Mouse (Mus musculus): ENCODE results near the gene Pex5l. TPM values are rescaled to one million over a fixed set of nuclear protein-coding genes. Genes with fewer than 3 reads are reported as not detected.

The Pex5l gene
- total RNA-seq, 2 experiments from 2014 or later: 0.25 to 0.34 TPM

DNA sequence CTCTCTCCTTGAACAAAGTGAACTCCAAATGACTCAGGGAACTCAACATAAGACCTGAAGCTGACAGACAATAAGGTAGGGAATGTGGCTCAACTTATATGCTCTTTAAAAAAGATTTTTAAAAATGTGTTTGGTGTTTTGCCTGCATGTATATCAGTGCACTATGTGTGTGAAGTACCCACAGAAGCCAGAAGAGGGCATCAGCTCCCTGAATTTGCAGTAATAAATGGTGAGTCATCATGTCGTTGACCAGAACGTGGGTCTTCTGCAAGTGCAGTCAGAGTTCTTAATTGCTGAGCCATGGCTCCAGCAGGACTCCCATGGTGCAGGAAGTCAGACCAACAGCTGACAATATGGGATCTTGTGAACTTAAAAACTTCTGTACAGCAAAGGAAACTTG, 177.5 kb downstream of the Pex5l start:
- DNase-seq (ENCODE audit: low spot score): no peak
- intact Hi-C loops (cut with DNase I): no loop called here

DNA sequence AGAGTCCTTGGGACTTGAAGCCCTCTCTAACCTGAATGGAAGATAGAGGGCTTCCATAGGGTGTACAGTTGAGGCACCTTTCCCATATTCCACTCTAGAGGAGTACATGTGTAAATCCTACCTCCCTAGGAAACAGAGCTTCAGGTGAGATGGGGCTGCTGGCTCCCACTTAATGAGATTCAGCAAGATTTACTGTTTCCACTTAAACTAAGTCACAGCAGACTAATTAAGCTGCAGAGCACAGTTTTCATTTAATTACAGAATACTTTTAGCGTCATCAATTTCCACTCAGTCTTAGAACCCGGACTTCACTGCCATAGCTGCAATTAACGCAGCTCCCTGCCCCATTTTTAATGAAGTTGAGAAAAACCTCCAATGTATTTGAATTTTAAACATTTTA, 181.6 kb downstream of the Pex5l start:
- DNase-seq (ENCODE audit: low spot score): no peak
- intact Hi-C loops (cut with DNase I): no loop called here

DNA sequence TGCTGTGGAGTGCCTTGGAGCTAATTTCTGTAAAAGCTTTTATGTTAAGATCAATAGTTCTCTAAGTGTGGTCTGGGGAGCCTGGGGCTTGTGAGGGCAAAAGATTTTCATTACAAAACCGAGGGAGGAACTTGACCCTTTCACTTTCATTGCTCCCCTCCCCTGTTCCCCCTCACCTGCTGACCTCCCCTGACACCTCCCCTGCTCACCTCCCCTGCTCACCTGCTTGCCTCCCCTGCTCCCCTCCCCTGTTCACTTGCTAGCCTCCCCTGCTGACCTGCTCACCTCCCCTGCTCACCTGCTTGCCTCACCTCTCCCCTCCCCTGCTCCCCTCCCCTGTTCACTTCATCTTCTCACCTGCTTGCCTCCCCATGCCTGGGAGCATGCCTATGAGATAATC, 191.7 kb downstream of the Pex5l start:
- no peak for DNase-seq (ENCODE audit: low spot score)
- intact Hi-C loops (cut with DNase I): no loop called here

DNA sequence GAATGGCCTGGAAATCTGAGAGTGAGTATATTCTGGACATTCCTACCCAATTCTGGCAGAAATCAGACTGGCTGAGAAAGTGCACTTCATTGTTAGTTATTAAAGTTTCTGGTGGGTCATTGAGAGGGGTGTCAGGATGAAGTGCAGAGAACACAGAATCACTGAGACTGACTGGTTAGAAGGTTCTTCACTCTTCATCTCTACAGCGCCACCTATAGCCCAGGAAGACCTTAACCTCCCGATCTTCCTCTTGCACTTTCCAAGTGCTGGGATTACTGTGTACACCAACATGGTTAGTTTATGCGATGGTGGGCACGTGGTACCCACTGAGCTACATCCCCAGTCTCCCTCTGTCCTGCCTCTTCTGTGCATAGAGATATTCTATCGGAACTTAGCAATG, 195.6 kb downstream of the Pex5l start:
- intact Hi-C loops (cut with DNase I): no loop called here
- DNase-seq (ENCODE audit: low spot score): no peak

DNA sequence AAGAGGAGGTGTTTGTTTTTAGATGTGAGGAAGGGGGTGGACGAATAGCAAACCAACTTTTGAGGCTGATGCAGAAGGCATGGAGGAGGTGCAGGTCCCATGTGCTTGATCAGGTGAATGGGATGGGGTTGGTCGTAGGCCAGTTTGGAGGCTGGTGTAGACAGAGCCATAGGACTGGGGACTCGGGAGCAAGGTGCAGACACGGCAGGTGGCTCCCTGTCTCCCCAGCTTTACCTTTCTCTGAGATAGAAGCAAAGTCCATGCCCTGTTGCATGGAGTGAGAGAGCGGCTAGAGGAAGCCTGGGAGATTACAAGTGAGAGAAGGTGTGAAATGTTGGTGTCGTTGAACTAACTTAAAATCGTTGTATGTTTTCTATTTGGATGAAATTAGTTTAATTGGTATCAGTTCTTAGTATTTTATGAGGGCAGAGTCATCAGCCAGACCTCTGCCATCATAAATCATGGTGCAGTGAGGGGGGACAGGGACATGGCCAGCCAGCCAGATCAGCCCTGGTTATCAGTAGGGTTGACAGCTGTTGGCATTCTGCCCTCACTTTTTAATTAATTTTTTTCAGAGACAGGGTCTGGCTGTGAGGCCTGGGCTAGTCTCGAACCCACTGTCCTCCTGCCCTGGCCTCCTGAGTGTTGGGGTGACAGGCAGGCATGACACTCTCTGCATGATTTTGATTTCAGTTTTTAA, 203.1 kb downstream of the Pex5l start:
- DNase-seq (ENCODE audit: low spot score): no peak
- intact Hi-C loops (cut with DNase I): no loop called here

DNA sequence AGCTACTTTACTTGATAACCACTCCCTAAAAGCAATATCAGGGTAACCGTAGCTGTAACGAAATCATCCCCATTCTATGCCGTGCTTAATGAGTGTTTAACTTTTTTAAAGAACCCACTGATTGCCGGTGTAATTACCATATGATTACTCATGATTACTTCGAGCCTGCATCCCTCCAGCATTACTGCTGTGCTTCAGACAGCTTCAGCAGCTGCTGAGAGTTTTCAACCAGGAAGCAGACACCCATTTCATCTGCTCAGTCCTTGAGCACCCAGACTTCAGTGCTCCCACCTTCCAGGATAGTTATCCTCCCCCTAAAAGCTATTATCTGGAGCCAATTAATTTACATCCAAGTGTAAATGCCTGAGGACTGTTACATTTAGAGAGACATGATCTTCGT, 218.9 kb downstream of the Pex5l start:
- DNase-seq (ENCODE audit: low spot score): no peak
- intact Hi-C loops (cut with DNase I): no loop called here

DNA sequence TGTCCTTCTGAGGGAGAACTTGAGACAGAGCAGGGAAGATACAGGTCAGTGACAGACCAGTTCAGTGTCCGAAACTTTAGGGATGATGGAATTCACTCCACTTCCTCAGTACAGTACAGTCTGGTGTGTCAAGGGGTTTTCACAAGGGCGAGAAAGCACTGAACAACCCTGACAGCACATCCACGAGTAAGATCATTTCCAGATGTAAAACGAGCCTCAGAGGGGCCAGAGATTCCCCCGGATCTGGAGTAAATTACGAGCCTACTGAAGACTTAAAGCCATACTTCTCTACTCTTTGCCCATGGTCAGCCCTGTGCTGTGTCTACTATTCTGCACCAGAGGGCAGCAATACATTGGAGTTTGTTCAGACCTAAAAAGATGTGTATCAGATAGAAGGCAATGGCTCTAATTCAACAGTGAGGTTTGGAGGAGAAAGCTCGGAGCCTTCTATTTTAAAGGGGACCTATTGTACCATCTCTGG, 232.9 kb downstream of the Pex5l start:
- DNase-seq (ENCODE audit: low spot score): no peak
- intact Hi-C loops (cut with DNase I): no loop called here

DNA sequence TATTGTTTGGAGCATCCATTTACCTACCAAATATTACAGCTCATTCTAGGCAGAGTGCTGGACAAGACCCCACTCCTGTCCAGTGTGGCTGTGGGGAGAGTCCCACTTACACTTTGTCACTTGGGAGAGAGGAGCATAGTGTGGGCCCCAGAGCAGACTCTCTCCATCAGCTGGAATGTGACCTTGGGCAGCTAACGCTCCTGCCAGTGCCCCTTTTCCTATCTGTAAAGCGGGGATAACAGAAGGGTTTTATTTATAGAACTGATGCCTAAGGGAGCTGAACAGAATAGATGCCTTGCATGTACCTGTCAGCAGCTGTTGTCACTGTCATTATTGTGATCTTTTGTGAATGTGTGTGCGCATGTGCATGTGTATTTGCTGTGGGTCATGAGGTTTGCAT, 234.6 kb downstream of the Pex5l start:
- intact Hi-C loops (cut with DNase I): no loop called here
- DNase-seq (ENCODE audit: low spot score): no peak

DNA sequence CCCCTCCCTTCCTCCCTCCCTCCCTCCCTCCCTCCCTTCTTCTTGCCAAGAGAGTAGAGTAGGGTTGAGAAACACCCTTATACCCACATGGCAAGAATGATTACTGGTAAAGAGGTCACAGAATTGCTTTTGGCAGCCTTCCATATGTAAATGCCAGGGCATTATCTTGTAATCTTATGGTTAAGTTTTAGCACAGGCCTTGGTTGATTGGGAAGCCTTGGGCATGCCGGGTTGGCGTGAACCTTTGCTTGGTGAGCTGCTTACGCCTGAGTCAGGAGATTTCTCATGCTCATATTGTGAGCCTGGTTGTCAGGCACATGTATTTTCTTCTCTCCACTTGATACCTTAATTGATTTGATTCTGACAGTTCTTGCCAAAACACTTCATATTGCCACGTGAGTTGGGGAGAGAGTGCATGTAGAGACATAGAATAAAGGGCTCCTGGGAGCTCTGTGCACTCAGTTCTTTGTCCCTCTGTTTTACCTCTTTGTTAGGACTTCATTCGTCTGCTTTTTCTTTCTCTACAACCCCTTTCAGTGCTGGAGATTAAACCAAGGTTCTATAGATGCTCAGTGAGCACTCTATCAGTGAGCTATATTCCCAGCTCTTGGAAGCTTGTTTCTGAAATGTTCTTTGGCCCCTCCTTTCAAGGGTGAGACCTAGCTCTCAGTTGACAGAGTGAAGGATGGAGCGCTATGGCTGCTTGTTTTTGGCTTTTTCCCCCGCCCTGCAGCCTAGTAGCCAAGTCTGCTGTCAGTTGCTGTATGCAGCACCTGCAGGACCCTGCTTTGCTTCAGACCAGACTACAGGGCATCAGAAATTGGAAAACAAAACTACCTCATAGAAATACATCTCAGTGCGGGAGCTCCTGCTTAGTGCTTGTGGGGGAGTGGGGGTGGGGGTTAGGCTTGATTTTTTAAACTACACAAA, 236.9 kb downstream of the Pex5l start:
- intact Hi-C loops (cut with DNase I): no loop called here
- DNase-seq (ENCODE audit: low spot score): no peak

DNA sequence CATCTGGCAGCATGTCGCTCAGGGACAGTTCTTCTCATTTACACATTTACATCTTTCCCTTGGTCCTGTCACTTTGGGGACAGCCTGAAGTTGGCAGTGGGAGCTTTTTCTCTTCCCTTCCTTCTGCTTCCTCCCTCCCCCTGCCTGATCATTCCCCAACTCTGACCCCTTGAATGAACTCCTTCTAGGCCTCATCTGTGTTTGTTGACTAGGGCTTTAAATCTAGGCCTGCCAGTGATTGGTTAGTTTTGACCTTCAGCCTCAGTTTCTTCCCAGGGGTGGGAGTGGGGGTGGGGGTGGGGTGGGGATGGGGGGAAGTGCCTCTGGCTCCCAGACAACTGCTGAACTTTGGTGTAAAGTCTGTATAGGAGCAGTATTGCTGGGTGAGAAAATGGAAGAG, 238.4 kb downstream of the Pex5l start:
- DNase-seq (ENCODE audit: low spot score): no peak
- intact Hi-C loops (cut with DNase I): no loop called here

DNA sequence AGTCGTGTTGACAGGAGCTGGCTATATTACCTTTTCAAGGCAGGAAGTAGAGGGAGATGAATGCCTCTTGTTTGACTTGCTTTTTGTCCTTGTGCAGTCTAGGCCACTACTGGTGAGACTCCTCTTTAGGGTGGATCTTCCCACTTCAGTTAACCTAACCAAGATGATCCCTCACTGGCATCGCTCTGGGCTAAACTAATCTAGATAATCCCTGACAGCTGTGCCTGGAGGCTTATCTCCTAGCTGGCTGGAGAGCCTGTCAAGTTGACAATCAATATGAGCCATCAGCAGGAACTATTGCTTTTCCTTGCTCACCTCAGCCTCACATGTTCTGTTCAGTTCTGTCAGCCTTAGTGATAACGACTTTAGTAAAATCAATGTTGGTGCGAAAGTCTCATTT, 239.6 kb downstream of the Pex5l start:
- intact Hi-C loops (cut with DNase I): no loop called here

More for the DNA sequence above, 239.6 kb downstream of the Pex5l start:
- DNase-seq (ENCODE audit: low spot score): no peak

All from heart, postnatal 25 days (tissue).